17 mouse cellular contexts compared by ENCODE assay signal in the genomic region with DNA sequence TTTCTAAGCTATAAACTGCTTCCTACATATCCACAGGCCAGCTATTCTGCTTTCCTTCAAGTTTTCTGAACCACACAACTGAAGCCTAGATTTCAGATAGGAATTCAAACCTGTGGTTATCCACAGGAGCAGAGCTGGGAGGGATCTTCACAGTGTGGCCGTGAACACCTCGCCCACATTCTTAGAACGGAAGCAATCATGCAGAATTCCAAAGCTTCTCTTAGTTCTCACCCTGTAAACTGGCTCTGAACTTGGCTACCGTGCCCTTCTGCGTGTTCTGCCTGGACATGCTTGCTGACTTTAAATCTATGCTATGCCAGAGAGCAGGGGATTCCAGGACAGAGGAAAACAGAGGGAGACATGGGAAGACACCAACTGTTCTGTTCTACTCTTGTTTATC.
"Had no signal": no experiment of that assay in that cellular context is flagged by ENCODE, and none has a peak within 500 bp of the region (broad histone marks: within the 10 kb centered on the region; RNA-seq: fewer than 3 reads in every experiment).

No protein-coding gene starts in this region.

- H3K9ac ChIP-seq: lung, embryonic 14.5 days; midbrain, embryonic 12.5 days; neural tube, embryonic 13.5 days; neural tube, embryonic 15.5 days; stomach, embryonic 15.5 days had no signal

- H3K4me2 ChIP-seq: lung, embryonic 14.5 days; midbrain, embryonic 12.5 days; neural tube, embryonic 13.5 days; neural tube, embryonic 15.5 days; stomach, embryonic 15.5 days had no signal

- H3K4me3 ChIP-seq: midbrain, embryonic 12.5 days; myocyte; neural tube, embryonic 13.5 days; neural tube, embryonic 15.5 days; stomach, embryonic 15.5 days had no signal

- ATAC-seq: midbrain, embryonic 16.5 days had no signal

- H3K27ac ChIP-seq: midbrain, embryonic 12.5 days; neural tube, embryonic 13.5 days; neural tube, embryonic 15.5 days; stomach, embryonic 15.5 days; stomach, postnatal 0 days had no signal

- H3K27me3 ChIP-seq: midbrain, embryonic 12.5 days; neural tube, embryonic 13.5 days; neural tube, embryonic 15.5 days had no signal

- DNase-seq: lung, adult 18-20 months; lung, embryonic 14.5 days; lung, postnatal 10 days; lung, postnatal 4 days; midbrain, embryonic 14.5 days; retina, postnatal 1 day; right cerebral cortex, adult 18-20 months; thymus, adult 2 months; thymus, postnatal 25 days; thymus, postnatal 4 days had no signal

- H3K36me3 ChIP-seq: midbrain, embryonic 12.5 days; neural tube, embryonic 13.5 days; neural tube, embryonic 15.5 days; stomach, embryonic 15.5 days had no signal

- H3K9me3 ChIP-seq: midbrain, embryonic 12.5 days; neural tube, embryonic 13.5 days; neural tube, embryonic 15.5 days; stomach, embryonic 15.5 days had no signal

- H3K4me1 ChIP-seq: midbrain, embryonic 12.5 days; stomach, embryonic 15.5 days had no signal
